Mouse (Mus musculus) left cerebral cortex, adult 18-20 months (tissue): ENCODE measurements around the gene Ptprj. TPM values are rescaled to one million over a fixed set of nuclear protein-coding genes. Genes with fewer than 3 reads are reported as not detected.

Experiments
- DNase-seq, 2 experiments: peaks; one replicate each; pipeline ENCODE4 v3.0.0; 2021 to 2022; ENCODE audit warnings: low spot score in 2 of 2, mixed read lengths in 1 of 2
- long read RNA-seq, 2 experiments: library from polyadenylated mRNA; stranded (forward); transcript quantifications; one replicate each; pipeline ENCODE4 v2.0.0; 2021
- total RNA-seq, 2 experiments: library from RNA; stranded (reverse); gene quantifications; 2 replicates each; pipeline ENCODE4 v1.2.3; 2021

The Ptprj gene
- total RNA-seq = 100 to 1,000 TPM in 1 of 2 experiments, 10 to 100 TPM in 1; 99.3 to 104 TPM
- long read RNA-seq, experiment 1, partial matches to known transcripts = 0 of 20 reads
- long read RNA-seq, experiment 1, other reads (novel, unspliced or antisense) = 20 of 20 reads
- long read RNA-seq, experiment 2, partial matches to known transcripts = 1 of 24 reads
- long read RNA-seq, experiment 2, other reads (novel, unspliced or antisense) = 23 of 24 reads

- DNase-seq = peak; percentile 50 to 68
Observed at GRCm38 (mm10) chr2:90580236-90581005, at the start of gene Ptprj. Ptprj (minus strand) TSS chr2:90580647.

GRCm38 (mm10) chr2:90629552-90629951 lies 49.1 kb upstream of the Ptprj start:
- no peak for DNase-seq

GRCm38 (mm10) chr2:90628261-90628660 lies 47.8 kb upstream of the Ptprj start:
- no peak for DNase-seq

- DNase-seq = peak; percentile 56 to 77
Observed at GRCm38 (mm10) chr2:90624920-90625319, 44.5 kb upstream of the Ptprj start.

GRCm38 (mm10) chr2:90624339-90624738 lies 43.9 kb upstream of the Ptprj start:
- peak in 1 of 2 experiments; percentile 13 for DNase-seq

GRCm38 (mm10) chr2:90620815-90621214 lies 40.4 kb upstream of the Ptprj start:
- no peak for DNase-seq

- DNase-seq = no peak
Observed at GRCm38 (mm10) chr2:90619648-90620047, 39.2 kb upstream of the Ptprj start.

- peak; percentile 61 to 77 for DNase-seq
Observed at GRCm38 (mm10) chr2:90614651-90615171, 34.3 kb upstream of the Ptprj start.

- no peak for DNase-seq
Observed at GRCm38 (mm10) chr2:90613591-90613990, 33.1 kb upstream of the Ptprj start.

- no peak for DNase-seq
Observed at GRCm38 (mm10) chr2:90613006-90613405, 32.6 kb upstream of the Ptprj start.

- DNase-seq = peak; percentile 57 to 69
Observed at GRCm38 (mm10) chr2:90611959-90612571, 31.6 kb upstream of the Ptprj start.

- no peak for DNase-seq
Observed at GRCm38 (mm10) chr2:90601056-90601455, 20.6 kb upstream of the Ptprj start.

GRCm38 (mm10) chr2:90588141-90588540 lies 7.7 kb upstream of the Ptprj start:
- DNase-seq = no peak

GRCm38 (mm10) chr2:90584506-90584905 lies 4.1 kb upstream of the Ptprj start:
- DNase-seq = no peak

GRCm38 (mm10) chr2:90583628-90584131 lies 3.2 kb upstream of the Ptprj start:
- no peak for DNase-seq

- no peak for DNase-seq
Observed at GRCm38 (mm10) chr2:90582814-90583213, 2.4 kb upstream of the Ptprj start.

GRCm38 (mm10) chr2:90582311-90582710 lies 1.9 kb upstream of the Ptprj start:
- no peak for DNase-seq

GRCm38 (mm10) chr2:90581796-90582125 lies 1.3 kb upstream of the Ptprj start:
- DNase-seq = no peak

GRCm38 (mm10) chr2:90581006-90581795 lies 754 bp upstream of the Ptprj start:
- peak in 1 of 2 experiments; percentile 27 for DNase-seq

GRCm38 (mm10) chr2:90579728-90580235 lies 665 bp downstream of the Ptprj start:
- peak; percentile 38 to 63 for DNase-seq
